In genomic region chr2:137854494-137854893, GRCm38 (mm10) we compare ENCODE assay signal across 18 mouse cellular contexts.
A peak's percentile ranks its signal among the peaks of the same experiment; 100 is the strongest.
DNase-seq lines count a peak whose midpoint lies in the region; ATAC-seq and TF ChIP-seq lines count a peak whose summit lies in the region.
"Had no signal": no experiment of that assay in that cellular context is flagged by ENCODE, and none has a peak within 500 bp of the region (broad histone marks: within the 10 kb centered on the region; RNA-seq: fewer than 3 reads in every experiment).

No protein-coding gene starts in this region.

- no peaks in the 10 kb centered on the region for H3K9me3 ChIP-seq in kidney, embryonic 16.5 days (ENCODE audit: low read length)
- H3K9me3 ChIP-seq: hindbrain, embryonic 15.5 days; midbrain, embryonic 10.5 days had no signal

- no peak overlapping the region for H3K4me2 ChIP-seq in kidney, embryonic 16.5 days (replicated peaks; ENCODE audit: low read depth, low read length)
- H3K4me2 ChIP-seq: hindbrain, embryonic 15.5 days had no signal

- no peaks in the 10 kb centered on the region for H3K36me3 ChIP-seq in kidney, embryonic 16.5 days (ENCODE audit: insufficient read depth, low read length)
- H3K36me3 ChIP-seq: hindbrain, embryonic 15.5 days; midbrain, embryonic 10.5 days had no signal

- no peak overlapping the region for H3K27ac ChIP-seq in kidney, embryonic 16.5 days (ENCODE audit: low read length)
- no peak overlapping the region for H3K27ac ChIP-seq in gastrocnemius, adult 2 months
- H3K27ac ChIP-seq: hindbrain, embryonic 15.5 days; liver, embryonic 14.5 days; midbrain, embryonic 10.5 days had no signal

- DNase-seq in lung, adult 18-20 months: peak; percentile 9 to 27
- DNase-seq in lung, postnatal 14 days: no peak
- DNase-seq in heart, adult 8-10 months (ENCODE audit: low spot score): peak; percentile 31
- peak; percentile 4 for DNase-seq in heart, postnatal 25 days (ENCODE audit: low spot score)
- peak; percentile 6 for DNase-seq in skeletal muscle tissue, adult 2 months (ENCODE audit: low read depth, low spot score)
- DNase-seq in gastrocnemius, adult 2 months: no peak
- DNase-seq: cerebellum, adult 2 months; forebrain, postnatal 0 days; gastrocnemius, postnatal 25 days; kidney, adult 9 months; layer of hippocampus, adult 9-11 months; right cerebral cortex, postnatal 14 days; thymus, adult 2 months had no signal

- no peak for ATAC-seq in kidney, embryonic 16.5 days (ENCODE audit: low FRiP score, low TSS enrichment)
- ATAC-seq: activated CD4-positive, CD25-positive, alpha-beta regulatory T cell, adult 4 months; forebrain, postnatal 0 days had no signal

- 64% methylated on average over 4 of the region's 4 CpGs for WGBS in kidney, embryonic 16.5 days

- no peak for TF ChIP-seq CTCF in gastrocnemius, adult 2 months (IDR thresholded peaks at IDR 0.05)

- intact Hi-C loops in heart, postnatal 25 days (cut with DNase I): no loop called here
- intact Hi-C loops in gastrocnemius, adult 2 months (cut with DNase I): no loop called here

- H3K9ac ChIP-seq in kidney, embryonic 16.5 days (replicated peaks; ENCODE audit: low read length): no peak overlapping the region
- H3K9ac ChIP-seq: forebrain, postnatal 0 days; hindbrain, embryonic 15.5 days; liver, embryonic 14.5 days had no signal

- no peak overlapping the region for H3K4me3 ChIP-seq in kidney, embryonic 16.5 days (ENCODE audit: low read length)
- H3K4me3 ChIP-seq in gastrocnemius, adult 2 months: no peak overlapping the region
- H3K4me3 ChIP-seq: hindbrain, embryonic 15.5 days; midbrain, embryonic 10.5 days had no signal

- H3K4me1 ChIP-seq in kidney, embryonic 16.5 days (ENCODE audit: insufficient read depth, low read length): no peaks in the 10 kb centered on the region
- H3K4me1 ChIP-seq: hindbrain, embryonic 15.5 days; midbrain, embryonic 10.5 days had no signal

- no peaks in the 10 kb centered on the region for H3K27me3 ChIP-seq in kidney, embryonic 16.5 days (ENCODE audit: insufficient read depth, low read length)
- H3K27me3 ChIP-seq: hindbrain, embryonic 15.5 days had no signal

Comparison
In these comparisons a context has a peak if more than half of its experiments do, and no peak if none do; other contexts are left out.
1. DNase-seq: peak in lung, adult 18-20 months (2 of 2), heart, adult 8-10 months (single experiment), heart, postnatal 25 days (single experiment) and skeletal muscle tissue, adult 2 months (single experiment); none in lung, postnatal 14 days (single experiment) and gastrocnemius, adult 2 months (single experiment).